Mouse (Mus musculus): ENCODE results near the gene Gm12166.

Gene Gm12166

GRCm38 (mm10) chr11:46073850-46074688 lies 21.9 kb upstream of the Gm12166 start:
- DNase-seq (ENCODE audit: low read depth, low spot score), result no peak

- no peak for DNase-seq (ENCODE audit: low read depth, low spot score)
Observed at GRCm38 (mm10) chr11:46073061-46073849, 21.1 kb upstream of the Gm12166 start.

- no peak for DNase-seq (ENCODE audit: low read depth, low spot score)
Observed at GRCm38 (mm10) chr11:46072466-46073060, 20.4 kb upstream of the Gm12166 start.

GRCm38 (mm10) chr11:46070789-46071188 lies 18.7 kb upstream of the Gm12166 start:
- DNase-seq (ENCODE audit: low read depth, low spot score), result no peak

- DNase-seq (ENCODE audit: low read depth, low spot score), result no peak
Observed at GRCm38 (mm10) chr11:46070161-46070560, 18.0 kb upstream of the Gm12166 start.

- DNase-seq (ENCODE audit: low read depth, low spot score), result no peak
Observed at GRCm38 (mm10) chr11:46069408-46070003, 17.4 kb upstream of the Gm12166 start.

GRCm38 (mm10) chr11:46068756-46069407 lies 16.8 kb upstream of the Gm12166 start:
- DNase-seq (ENCODE audit: low read depth, low spot score), result no peak

GRCm38 (mm10) chr11:46067371-46068060 lies 15.4 kb upstream of the Gm12166 start:
- no peak for DNase-seq (ENCODE audit: low read depth, low spot score)

GRCm38 (mm10) chr11:46065201-46066011 lies 13.3 kb upstream of the Gm12166 start:
- peak; percentile 36 for DNase-seq (ENCODE audit: low read depth, low spot score)

GRCm38 (mm10) chr11:46064767-46065166 lies 12.6 kb upstream of the Gm12166 start:
- no peak for DNase-seq (ENCODE audit: low read depth, low spot score)

GRCm38 (mm10) chr11:46062993-46063731 lies 11.0 kb upstream of the Gm12166 start:
- no peak for DNase-seq (ENCODE audit: low read depth, low spot score)

GRCm38 (mm10) chr11:46062569-46062968 lies 10.4 kb upstream of the Gm12166 start:
- peak; percentile 52 for DNase-seq (ENCODE audit: low read depth, low spot score)

GRCm38 (mm10) chr11:46061776-46062445 lies 9.8 kb upstream of the Gm12166 start:
- no peak for DNase-seq (ENCODE audit: low read depth, low spot score)

- DNase-seq (ENCODE audit: low read depth, low spot score), result no peak
Observed at GRCm38 (mm10) chr11:46060651-46061020, 8.5 kb upstream of the Gm12166 start.

- no peak for DNase-seq (ENCODE audit: low read depth, low spot score)
Observed at GRCm38 (mm10) chr11:46059887-46060650, 7.9 kb upstream of the Gm12166 start.

GRCm38 (mm10) chr11:46058916-46059315 lies 6.8 kb upstream of the Gm12166 start:
- no peak for DNase-seq (ENCODE audit: low read depth, low spot score)

GRCm38 (mm10) chr11:46058011-46058410 lies 5.9 kb upstream of the Gm12166 start:
- no peak for DNase-seq (ENCODE audit: low read depth, low spot score)

Measured in telencephalon, adult 2 months (tissue).